Mouse (Mus musculus) E14TG2a.4 (cell line): ENCODE data around the gene Mlkl.
A peak's percentile ranks its signal among the peaks of the same experiment; 100 is the strongest.
"Not testable (repeated sequence)": the region's sequence is repeated elsewhere in the genome, so short reads cannot be mapped to it uniquely, and the experiment has no call there.

Experiments
- H3K27me3 ChIP-seq: 2 replicates; pipeline ENCODE4 v1.6.1; 2014; ENCODE audit warnings: low read length, control low read depth; ENCODE audit not compliant: insufficient read depth
- H3K36me3 ChIP-seq: 2 replicates; pipeline ENCODE4 v1.6.1; 2014; ENCODE audit warnings: low read length, control low read depth; ENCODE audit not compliant: insufficient read depth
- H3K4me1 ChIP-seq: replicated peaks from 2 replicates; pipeline ENCODE4 v1.6.1; 2014; ENCODE audit warnings: low read depth, low read length, control low read depth
- H3K4me3 ChIP-seq: replicated peaks from 2 replicates; pipeline ENCODE4 v1.5.1; 2014; ENCODE audit warnings: mild to moderate bottlenecking, low read length
- H3K9me3 ChIP-seq: 2 replicates; pipeline ENCODE4 v1.6.1; 2014; ENCODE audit warnings: low read length, control low read depth
- CTCF ChIP-seq: conservative IDR thresholded peaks from 2 replicates; pipeline ENCODE4 v1.5.1; 2014; ENCODE audit warnings: low read length
- NANOG ChIP-seq: IDR thresholded peaks from 2 replicates; pipeline ENCODE4 v1.6.1; 2014; ENCODE audit warnings: borderline replicate concordance, low read length, mixed read lengths
- POU5F1 ChIP-seq: IDR thresholded peaks from 2 replicates; pipeline ENCODE4 v1.6.1; 2014; ENCODE audit warnings: low read length, borderline replicate concordance

The Mlkl gene

DNA sequence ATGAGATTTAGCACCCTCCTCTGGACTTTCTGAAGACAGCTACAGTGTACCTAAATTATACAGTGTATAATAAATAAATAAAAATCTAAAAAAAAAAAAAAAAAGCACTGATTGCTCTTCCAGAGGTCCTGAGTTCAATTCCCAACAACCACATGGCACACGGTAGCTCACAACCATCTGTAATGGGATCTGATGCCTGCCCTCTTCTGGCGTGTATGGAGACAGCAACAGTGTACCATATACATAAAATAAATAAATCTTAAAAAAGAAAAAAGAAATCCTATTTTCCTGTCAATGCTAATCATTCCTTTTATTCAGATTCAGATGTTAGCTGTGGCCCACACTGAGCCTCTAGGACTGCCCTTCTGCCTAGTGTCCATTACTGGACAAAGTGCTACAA, 69.7 kb downstream of the Mlkl start:
- no peaks in the 10 kb centered on the region for H3K9me3 ChIP-seq
- H3K27me3 ChIP-seq = no peaks in the 10 kb centered on the region
- no peak overlapping the region for H3K4me3 ChIP-seq
- TF ChIP-seq NANOG = no peak
- TF ChIP-seq CTCF = 0 out of 2 replicates have a peak, but pooled peaks have one; percentile 11
- H3K36me3 ChIP-seq = peaks cover 22% of the 10 kb centered on the region
- no peaks in the 10 kb centered on the region for H3K4me1 ChIP-seq

- not testable (repeated sequence) for H3K36me3 ChIP-seq, H3K9me3 ChIP-seq, H3K4me1 ChIP-seq, H3K4me3 ChIP-seq
- H3K27me3 ChIP-seq = peaks cover 11% of the 10 kb centered on the region
Measured at GRCm38 (mm10) chr8:111266161-111266560, 71.8 kb downstream of the Mlkl start.

DNA sequence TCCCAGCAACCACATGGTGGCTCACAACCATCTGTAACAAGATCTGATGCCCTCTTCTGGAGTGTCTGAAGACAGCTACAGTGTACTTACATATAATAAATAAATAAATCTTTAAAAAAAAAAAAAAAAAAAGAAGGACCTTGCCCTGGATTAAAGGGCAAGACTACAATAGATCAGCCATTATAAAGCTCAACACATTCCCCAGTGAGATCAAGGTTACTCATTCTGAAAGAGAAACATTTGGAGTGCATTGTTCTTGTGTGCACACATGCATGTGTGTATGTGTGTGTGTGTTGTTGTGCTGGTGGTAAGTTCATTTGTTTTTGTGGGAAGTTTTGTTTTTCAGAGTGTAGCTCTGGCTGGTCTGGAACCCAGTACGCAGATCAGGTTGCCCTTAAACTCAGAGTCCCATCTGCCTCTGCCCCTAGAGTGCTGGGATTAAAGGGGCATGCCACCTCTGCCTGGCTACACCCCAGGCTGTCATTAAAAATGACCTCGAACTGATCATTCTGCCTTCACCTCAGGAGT, 73.2 kb downstream of the Mlkl start:
- no peak overlapping the region for H3K4me3 ChIP-seq
- peaks cover 2% of the 10 kb centered on the region; the same call in 1 of the 2 replicates for H3K4me1 ChIP-seq
- no peak for TF ChIP-seq NANOG
- TF ChIP-seq CTCF = no peak
- TF ChIP-seq POU5F1 = no peak
- no peaks in the 10 kb centered on the region for H3K36me3 ChIP-seq
- no peaks in the 10 kb centered on the region for H3K9me3 ChIP-seq
- H3K27me3 ChIP-seq = peaks cover 19% of the 10 kb centered on the region

DNA sequence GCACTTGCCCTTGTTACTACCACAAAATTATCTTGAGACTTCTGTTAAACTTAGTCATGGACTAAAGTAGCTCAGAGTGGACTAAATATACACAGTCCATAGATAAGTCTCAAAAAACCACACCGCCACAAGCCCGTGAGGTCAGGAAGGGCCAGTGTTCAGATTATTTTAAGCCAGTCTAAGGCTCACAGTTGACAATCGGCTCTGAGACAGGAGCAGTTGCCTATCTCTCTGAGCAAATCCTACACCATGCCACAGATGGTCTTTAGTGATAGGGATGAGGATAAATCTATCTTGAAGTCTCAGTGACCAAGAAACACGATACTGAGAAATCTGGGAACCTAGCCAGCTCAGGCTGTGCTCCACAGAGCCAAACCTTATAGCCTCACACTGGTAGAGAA, 76.0 kb downstream of the Mlkl start:
- no peaks in the 10 kb centered on the region for H3K36me3 ChIP-seq
- peaks cover 12% of the 10 kb centered on the region for H3K4me1 ChIP-seq
- peaks cover 20% of the 10 kb centered on the region for H3K27me3 ChIP-seq
- no peak overlapping the region for H3K4me3 ChIP-seq
- H3K9me3 ChIP-seq = no peaks in the 10 kb centered on the region
- TF ChIP-seq NANOG (no peak), CTCF (no peak), POU5F1 (no peak)
